Mouse (Mus musculus) myocyte (in vitro differentiated cells): Measurements from ENCODE around the gene Frem2. TPM values are rescaled to one million over a fixed set of nuclear protein-coding genes. Genes with fewer than 3 reads are reported as not detected.

Experiments used
- H3K27me3 ChIP-seq: one replicate; pipeline ENCODE4 v1.6.1; 2011; ENCODE audit not compliant: control insufficient read depth, insufficient read depth, insufficient read length
- H3K36me3 ChIP-seq: one replicate; pipeline ENCODE4 v1.6.1; 2011; ENCODE audit not compliant: control insufficient read depth, insufficient read depth
- H3K4me2 ChIP-seq: one replicate; pipeline ENCODE4 v1.6.1; 2011; ENCODE audit warnings: low read depth, control low read depth
- H3K4me3 ChIP-seq: one replicate; pipeline ENCODE4 v1.5.1; 2011; ENCODE audit warnings: mild to moderate bottlenecking, control low read depth, moderate library complexity
- H3K79me2 ChIP-seq: one replicate; pipeline ENCODE4 v1.6.1; 2011; ENCODE audit not compliant: control insufficient read depth, insufficient read depth
- H3ac ChIP-seq: one replicate; pipeline ENCODE4 v1.6.1; 2011; ENCODE audit not compliant: control insufficient read depth, insufficient read length
- CEBPB ChIP-seq: IDR thresholded peaks from 2 replicates; pipeline ENCODE4 v1.6.1; 2011; ENCODE audit warnings: mild to moderate bottlenecking, moderate library complexity; ENCODE audit not compliant: poor library complexity, insufficient read depth, severe bottlenecking
- E2F4 ChIP-seq: IDR thresholded peaks from one replicate; pipeline ENCODE4 v1.6.1; 2011; ENCODE audit warnings: mild to moderate bottlenecking, control low read depth, moderate library complexity; ENCODE audit not compliant: insufficient read depth
- MAX ChIP-seq: IDR thresholded peaks from one replicate; pipeline ENCODE4 v1.6.1; 2011; ENCODE audit warnings: low read depth, mild to moderate bottlenecking, control low read depth
- MYOD1 ChIP-seq, 3 experiments: IDR thresholded peaks; one replicate each; pipeline ENCODE4 v1.6.1; 2011; ENCODE audit warnings: control low read depth in 2 of 3, low read depth in 2 of 3, mild to moderate bottlenecking in 2 of 3, moderate library complexity in 1 of 3; ENCODE audit not compliant: insufficient read length in 2 of 3, control insufficient read depth in 1 of 3
- MYOG ChIP-seq, 3 experiments: IDR thresholded peaks; one replicate each; pipeline ENCODE4 v1.6.1; 2011; ENCODE audit warnings: control low read depth in 2 of 3, low read depth in 2 of 3, mild to moderate bottlenecking in 2 of 3; ENCODE audit not compliant: insufficient read length in 2 of 3, control insufficient read depth in 1 of 3, insufficient read depth in 1 of 3
- POLR2A ChIP-seq: IDR thresholded peaks from one replicate; pipeline ENCODE4 v1.6.1; 2011; ENCODE audit warnings: low read depth, mild to moderate bottlenecking, control low read depth, moderate library complexity; ENCODE audit not compliant: insufficient read length
- POLR2AphosphoS2 ChIP-seq: IDR thresholded peaks from one replicate; pipeline ENCODE4 v1.6.1; 2011; ENCODE audit warnings: low read depth, control low read depth; ENCODE audit not compliant: insufficient read length
- REST ChIP-seq: IDR thresholded peaks from one replicate; pipeline ENCODE4 v1.6.1; 2011; ENCODE audit warnings: mild to moderate bottlenecking, control low read depth, moderate library complexity; ENCODE audit not compliant: insufficient read depth, insufficient read length
- SRF ChIP-seq: IDR thresholded peaks from one replicate; pipeline ENCODE4 v1.6.1; 2011; ENCODE audit warnings: low read depth; ENCODE audit not compliant: control insufficient read depth, insufficient read length
- TCF12 ChIP-seq: IDR thresholded peaks from one replicate; pipeline ENCODE4 v1.6.1; 2011; ENCODE audit warnings: mild to moderate bottlenecking, control low read depth; ENCODE audit not compliant: poor library complexity, insufficient read depth, severe bottlenecking
- TCF3 ChIP-seq: IDR thresholded peaks from one replicate; pipeline ENCODE4 v1.6.1; 2011; ENCODE audit warnings: low read depth, control low read depth; ENCODE audit not compliant: insufficient read length
- USF1 ChIP-seq: IDR thresholded peaks from one replicate; pipeline ENCODE4 v1.6.1; 2011; ENCODE audit warnings: low read depth, mild to moderate bottlenecking, control low read depth, moderate library complexity
- polyA plus RNA-seq: library from polyadenylated mRNA; unstranded; fragments of >200 nt; fragmentation: generic; extraction: Trizol; gene quantifications from one replicate; pipeline ENCODE4 v1.2.1, GENCODE M21; 2012; ENCODE audit warnings: missing spikeins

Frem2 gene
- polyA plus RNA-seq, 1 experiment: 0.36 TPM

GRCm38 (mm10) chr3:53522794-53523193 lies 134.4 kb downstream of the Frem2 start:
- Histone ChIP-seq H3K4me3 (no peak overlapping the region), H3K27me3 (peaks cover 10% of the 10 kb centered on the region), H3K4me2 (no peak overlapping the region), H3ac (no peak overlapping the region), H3K36me3 (no peaks in the 10 kb centered on the region), H3K79me2 (no peaks in the 10 kb centered on the region)
- TF ChIP-seq CEBPB: no peak
- TF ChIP-seq MYOD1 (IDR thresholded peaks at IDR 0.05; ENCODE audit: control insufficient read depth in 1 of 3, insufficient read length in 2 of 3, low read depth in 2 of 3): no peak
- no peak for TF ChIP-seq POLR2A
- no peak for TF ChIP-seq MYOG (IDR thresholded peaks at IDR 0.05; ENCODE audit: control insufficient read depth in 1 of 3, insufficient read depth in 1 of 3, insufficient read length in 2 of 3, low read depth in 2 of 3)
- no peak for TF ChIP-seq POLR2AphosphoS2
- TF ChIP-seq USF1: no peak
- no peak for TF ChIP-seq TCF3
- TF ChIP-seq TCF12: no peak

- TF ChIP-seq POLR2AphosphoS2: no peak
- TF ChIP-seq MYOG (IDR thresholded peaks at IDR 0.05; ENCODE audit: control insufficient read depth in 1 of 3, insufficient read depth in 1 of 3, insufficient read length in 2 of 3, low read depth in 2 of 3): no peak
- no peak for TF ChIP-seq MAX
- no peak for TF ChIP-seq USF1
- no peak for TF ChIP-seq MYOD1 (IDR thresholded peaks at IDR 0.05; ENCODE audit: control insufficient read depth in 1 of 3, insufficient read length in 2 of 3, low read depth in 2 of 3)
- TF ChIP-seq TCF12: no peak
- no peak overlapping the region for H3ac ChIP-seq
- H3K4me3 ChIP-seq: no peak overlapping the region
- no peaks in the 10 kb centered on the region for H3K79me2 ChIP-seq
- no peak overlapping the region for H3K4me2 ChIP-seq
- H3K36me3 ChIP-seq: no peaks in the 10 kb centered on the region
- H3K27me3 ChIP-seq: peaks cover 11% of the 10 kb centered on the region
Observed at GRCm38 (mm10) chr3:53514221-53515065, 142.7 kb downstream of the Frem2 start.

GRCm38 (mm10) chr3:53513096-53513495 lies 144.1 kb downstream of the Frem2 start:
- Histone ChIP-seq H3K27me3 (peaks cover 11% of the 10 kb centered on the region), H3K4me3 (no peak overlapping the region), H3ac (no peak overlapping the region), H3K79me2 (no peaks in the 10 kb centered on the region), H3K4me2 (no peak overlapping the region), H3K36me3 (no peaks in the 10 kb centered on the region)
- TF ChIP-seq E2F4: no peak
- no peak for TF ChIP-seq MYOG (IDR thresholded peaks at IDR 0.05; ENCODE audit: control insufficient read depth in 1 of 3, insufficient read depth in 1 of 3, insufficient read length in 2 of 3, low read depth in 2 of 3)
- no peak for TF ChIP-seq SRF
- no peak for TF ChIP-seq TCF12
- TF ChIP-seq USF1: no peak
- no peak for TF ChIP-seq MAX
- TF ChIP-seq CEBPB: no peak
- TF ChIP-seq POLR2AphosphoS2: no peak
- no peak for TF ChIP-seq MYOD1 (IDR thresholded peaks at IDR 0.05; ENCODE audit: control insufficient read depth in 1 of 3, insufficient read length in 2 of 3, low read depth in 2 of 3)
- TF ChIP-seq REST: no peak
- no peak for TF ChIP-seq POLR2A
- TF ChIP-seq TCF3: no peak

GRCm38 (mm10) chr3:53502428-53502827 lies 154.7 kb downstream of the Frem2 start:
- no peaks in the 10 kb centered on the region for H3K36me3 ChIP-seq
- TF ChIP-seq TCF12 (no peak), MYOD1 (IDR thresholded peaks at IDR 0.05; ENCODE audit: control insufficient read depth in 1 of 3, insufficient read length in 2 of 3, low read depth in 2 of 3) (no peak), MYOG (IDR thresholded peaks at IDR 0.05; ENCODE audit: control insufficient read depth in 1 of 3, insufficient read depth in 1 of 3, insufficient read length in 2 of 3, low read depth in 2 of 3) (no peak), USF1 (no peak), MAX (no peak), CEBPB (no peak), TCF3 (no peak), SRF (no peak), POLR2A (no peak), POLR2AphosphoS2 (no peak), REST (no peak), E2F4 (no peak)
- no peaks in the 10 kb centered on the region for H3K79me2 ChIP-seq
- no peak overlapping the region for H3K4me3 ChIP-seq
- H3K4me2 ChIP-seq: no peak overlapping the region
- H3ac ChIP-seq: no peak overlapping the region
- peaks cover 14% of the 10 kb centered on the region for H3K27me3 ChIP-seq
